Mouse (Mus musculus) layer of hippocampus, adult 11-12 months (tissue): ENCODE measurements at regions not wholly inside any gene's neighbourhood (a gene's known extent, or its start where the extent isn't known, plus 50 kb on each side); places are given as distances from the start of the nearest gene placed in this dataset.

ENCODE experiments used
- DNase-seq: peaks from one replicate; pipeline ENCODE4 v3.0.0; 2022; ENCODE audit warnings: low spot score

- no peak for DNase-seq
These were observed 246.4 kb downstream of the Sox9 start for GRCm38 (mm10) chr11:113028235-113028919.

GRCm38 (mm10) chr11:113031405-113031804 is 249.4 kb downstream of the Sox9 start:
- DNase-seq: no peak

GRCm38 (mm10) chr11:113032487-113033228 is 250.6 kb downstream of the Sox9 start:
- DNase-seq: no peak

GRCm38 (mm10) chr11:113034911-113035310 is 252.9 kb downstream of the Sox9 start:
- no peak for DNase-seq

- DNase-seq: no peak
These were observed 255.7 kb downstream of the Sox9 start for GRCm38 (mm10) chr11:113037736-113038135.

GRCm38 (mm10) chr11:113042710-113043109 is 260.7 kb downstream of the Sox9 start:
- DNase-seq: no peak

GRCm38 (mm10) chr11:113046200-113047051 is 264.4 kb downstream of the Sox9 start:
- DNase-seq: peak; percentile 66

GRCm38 (mm10) chr11:113048158-113048557 is 266.1 kb downstream of the Sox9 start:
- peak; percentile 37 for DNase-seq

- DNase-seq: no peak
These were observed 267.6 kb downstream of the Sox9 start for GRCm38 (mm10) chr11:113049593-113049992.

GRCm38 (mm10) chr11:113052536-113052935 is 270.5 kb downstream of the Sox9 start:
- DNase-seq: no peak

- no peak for DNase-seq
These were observed 274.1 kb downstream of the Sox9 start for GRCm38 (mm10) chr11:113056042-113056632.

GRCm38 (mm10) chr11:113056824-113057223 is 274.8 kb downstream of the Sox9 start:
- DNase-seq: peak; percentile 43

GRCm38 (mm10) chr11:113070365-113070764 is 288.3 kb downstream of the Sox9 start:
- no peak for DNase-seq

GRCm38 (mm10) chr11:113071942-113072341 is 289.9 kb downstream of the Sox9 start:
- no peak for DNase-seq

GRCm38 (mm10) chr11:113074328-113074727 is 292.3 kb downstream of the Sox9 start:
- DNase-seq: no peak

- DNase-seq: no peak
These were observed 294.3 kb downstream of the Sox9 start for GRCm38 (mm10) chr11:113076371-113076770.

GRCm38 (mm10) chr11:113080311-113080710 is 298.3 kb downstream of the Sox9 start:
- DNase-seq: no peak

- DNase-seq: no peak
These were observed 302.4 kb downstream of the Sox9 start for GRCm38 (mm10) chr11:113084442-113084841.

GRCm38 (mm10) chr11:113085556-113085955 is 303.5 kb downstream of the Sox9 start:
- no peak for DNase-seq

- DNase-seq: no peak
These were observed 305.1 kb downstream of the Sox9 start for GRCm38 (mm10) chr11:113087084-113087483.

GRCm38 (mm10) chr11:113089637-113090351 is 307.8 kb downstream of the Sox9 start:
- no peak for DNase-seq
